Mouse (Mus musculus): ENCODE measurements around the gene Ntmt1.

DNA sequence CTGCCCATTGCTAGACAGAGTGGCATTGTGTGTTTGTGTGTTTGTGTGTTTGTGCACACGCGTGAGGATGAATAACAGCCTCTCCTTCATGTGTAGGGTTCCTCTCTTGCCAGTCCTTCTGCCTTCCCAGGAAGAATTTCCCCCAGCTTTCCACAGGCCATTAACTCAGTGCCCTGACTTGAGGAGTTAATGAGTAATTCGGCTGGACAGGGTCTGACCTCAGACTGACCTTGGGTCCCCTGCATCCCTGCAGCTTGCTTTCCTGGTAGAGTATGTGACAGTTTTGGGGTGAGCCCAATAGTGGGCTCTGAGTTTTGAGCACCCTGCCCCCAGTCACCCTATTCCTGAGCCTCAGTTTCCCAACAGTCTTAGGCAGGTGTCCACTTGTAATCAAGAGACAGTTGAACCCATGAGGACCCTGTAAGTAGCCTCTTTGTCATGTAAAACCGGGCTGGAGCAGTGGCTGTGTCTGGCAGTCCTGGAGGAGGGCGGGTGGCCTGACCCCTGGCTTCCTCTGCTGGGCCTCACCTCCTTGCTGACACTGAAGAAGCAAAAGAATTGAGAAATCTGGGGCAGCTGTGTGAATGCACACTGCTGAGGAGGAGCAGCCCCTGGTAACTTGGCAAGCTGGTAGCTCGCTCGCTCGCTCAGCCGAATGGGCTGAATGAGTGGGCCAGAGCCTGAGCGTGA is 47.6 kb upstream of the Ntmt1 start:
- TF ChIP-seq CTCF (IDR thresholded peaks at IDR 0.05; ENCODE audit: low read depth) (no peak), EP300 (IDR thresholded peaks at IDR 0.05; ENCODE audit: low read depth) (no peak)

Measured in heart, postnatal 0 days (tissue).